Mouse (Mus musculus) kidney, postnatal 14 days (tissue): ENCODE results near the gene Wnt7b.
A peak's percentile ranks its signal among the peaks of the same experiment; 100 is the strongest.

Experiments
- DNase-seq: peaks from one replicate; pipeline ENCODE4 v3.0.0; 2022; ENCODE audit warnings: mixed read lengths

The Wnt7b gene

DNA sequence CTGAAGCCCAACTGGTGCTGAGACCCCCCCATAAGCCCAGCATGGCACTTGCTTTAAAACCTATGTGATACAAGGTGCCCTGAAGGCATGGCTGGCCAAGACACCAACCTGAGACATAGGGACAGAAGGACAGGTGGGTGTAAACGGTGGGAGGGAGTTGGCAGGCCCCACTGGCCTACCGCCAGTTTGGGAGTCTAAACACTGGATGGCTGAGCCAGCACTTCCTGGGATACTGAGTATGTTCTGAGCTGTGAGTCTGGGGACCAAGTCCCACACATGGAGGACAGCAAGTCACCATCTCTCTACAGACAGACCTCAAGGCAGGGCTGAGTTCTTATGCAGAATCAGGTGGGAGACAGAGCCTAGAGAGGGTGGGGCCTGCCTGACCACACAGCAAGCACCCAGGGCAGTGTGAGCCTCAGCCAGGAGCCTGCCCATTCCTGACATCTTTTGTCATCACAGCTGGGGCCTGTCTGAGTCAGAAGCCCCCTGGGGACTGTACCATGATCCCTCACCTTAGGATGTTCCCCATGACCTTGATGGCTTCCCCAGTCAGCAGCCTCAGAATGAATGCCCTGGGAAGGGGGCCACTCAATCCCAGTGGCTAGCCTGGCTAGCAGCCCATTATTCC lies 13.0 kb downstream of the Wnt7b start:
- peak; percentile 75 for DNase-seq

DNA sequence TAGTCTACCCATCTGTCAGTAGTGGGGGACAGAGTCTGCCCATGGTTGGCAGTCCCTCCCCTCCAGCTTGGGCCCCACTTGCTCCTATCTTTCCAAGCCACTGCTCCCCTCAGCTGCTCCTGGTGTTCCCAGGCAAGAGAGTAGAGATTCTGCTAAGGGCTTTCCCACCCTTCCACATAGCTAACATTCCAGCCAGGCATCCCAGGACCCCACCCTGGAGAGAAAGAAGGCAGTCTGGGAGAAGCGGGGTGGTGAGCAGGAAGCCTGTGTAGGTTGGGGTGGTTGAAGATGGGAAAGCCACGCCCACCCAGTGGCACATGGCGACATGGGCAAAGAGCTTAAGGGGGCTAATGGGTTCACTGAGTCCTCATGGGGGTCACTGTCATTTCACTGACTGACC lies 13.9 kb downstream of the Wnt7b start:
- no peak for DNase-seq

DNA sequence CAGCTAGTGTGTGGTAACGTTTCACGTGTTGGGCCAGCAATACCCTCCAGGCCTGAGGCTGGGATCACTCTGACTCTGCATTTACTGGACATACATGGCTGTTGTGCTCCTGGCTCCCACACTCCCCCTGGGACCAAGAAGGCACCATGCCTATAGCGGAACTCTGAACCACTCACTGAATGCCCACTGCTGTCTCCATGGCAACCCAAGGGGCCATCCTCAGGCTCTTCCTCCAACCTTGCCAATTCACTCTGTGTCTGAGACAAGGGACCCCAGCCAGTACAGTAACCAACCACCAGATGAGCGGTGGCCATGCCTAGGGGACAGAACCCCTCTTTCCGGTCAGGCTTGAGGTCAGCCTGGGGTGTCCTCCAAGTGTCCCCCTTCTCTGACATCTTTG lies 17.3 kb downstream of the Wnt7b start:
- no peak for DNase-seq

DNA sequence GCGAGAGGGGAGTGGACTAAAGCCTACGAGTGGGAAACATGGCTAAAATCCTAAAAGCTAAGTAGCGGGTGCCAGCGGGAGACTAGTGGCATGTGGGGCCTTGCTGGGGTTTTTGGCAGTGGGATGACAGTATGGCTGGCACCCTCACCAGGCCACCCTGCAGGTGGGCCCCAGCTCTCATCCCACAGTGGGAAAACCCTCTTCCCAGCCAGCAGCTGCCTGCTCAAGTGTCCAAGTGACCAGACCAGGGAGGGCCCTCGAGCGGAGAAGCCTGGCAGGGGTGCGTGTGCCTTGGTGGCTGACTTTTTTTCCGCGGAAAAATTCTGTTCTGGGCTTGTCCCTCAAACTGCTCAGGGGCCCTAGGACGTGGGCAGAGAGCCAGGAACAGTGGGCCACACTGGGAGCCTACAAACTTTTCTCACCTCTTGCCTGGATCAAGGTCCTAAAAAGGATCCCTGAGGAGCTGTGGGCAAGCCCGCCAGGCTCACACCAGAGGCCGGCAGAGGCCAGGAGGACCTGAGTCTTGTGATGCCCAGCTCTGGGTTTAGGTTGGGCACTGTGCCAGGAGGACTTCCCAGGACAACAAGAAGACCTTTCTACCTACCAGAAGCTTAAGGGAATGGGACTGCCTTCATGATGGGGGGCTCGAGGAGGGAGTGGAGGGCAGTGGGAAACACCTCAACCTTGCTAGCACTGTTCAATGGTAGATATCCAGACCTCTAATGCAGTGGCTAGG lies 18.1 kb downstream of the Wnt7b start:
- DNase-seq = peak; percentile 64

DNA sequence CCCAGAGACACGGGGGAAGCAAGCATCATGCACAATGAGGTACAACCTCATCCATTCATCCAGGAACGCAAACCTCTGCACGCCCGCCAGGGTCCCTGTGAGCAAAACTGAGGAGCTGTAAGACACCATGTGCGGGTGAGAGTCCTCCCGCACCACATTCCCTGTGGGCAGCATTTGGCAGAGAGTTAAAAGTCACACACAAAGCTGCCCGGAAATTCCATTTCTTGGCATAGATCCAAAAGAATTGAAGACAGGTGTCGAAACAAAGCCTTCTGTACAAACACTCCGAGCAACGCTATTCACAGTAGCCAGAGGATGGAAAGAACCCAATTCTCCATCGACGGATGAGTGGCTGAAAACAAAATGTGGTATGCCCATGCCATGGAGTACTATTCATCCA lies 20.3 kb downstream of the Wnt7b start:
- DNase-seq = no peak

DNA sequence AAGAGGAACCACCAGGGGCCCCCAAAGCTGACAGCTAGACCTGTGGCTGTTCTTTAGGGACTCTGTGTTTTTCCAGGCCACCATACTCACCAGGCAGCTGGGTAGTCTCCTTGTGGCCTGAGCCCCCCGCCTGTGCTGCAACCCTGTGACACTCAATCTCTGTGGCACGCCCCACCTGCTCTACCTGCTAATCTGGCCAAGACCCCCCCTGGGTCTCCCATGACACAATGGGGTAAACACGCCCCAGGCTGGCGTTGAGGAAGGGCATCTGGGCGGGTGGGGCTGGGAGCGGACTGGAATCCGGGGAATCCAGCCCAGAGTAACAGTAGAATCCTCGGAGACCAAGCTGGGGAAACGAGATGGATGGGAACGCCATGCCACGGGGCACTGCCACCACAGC lies 21.4 kb downstream of the Wnt7b start:
- no peak for DNase-seq

DNA sequence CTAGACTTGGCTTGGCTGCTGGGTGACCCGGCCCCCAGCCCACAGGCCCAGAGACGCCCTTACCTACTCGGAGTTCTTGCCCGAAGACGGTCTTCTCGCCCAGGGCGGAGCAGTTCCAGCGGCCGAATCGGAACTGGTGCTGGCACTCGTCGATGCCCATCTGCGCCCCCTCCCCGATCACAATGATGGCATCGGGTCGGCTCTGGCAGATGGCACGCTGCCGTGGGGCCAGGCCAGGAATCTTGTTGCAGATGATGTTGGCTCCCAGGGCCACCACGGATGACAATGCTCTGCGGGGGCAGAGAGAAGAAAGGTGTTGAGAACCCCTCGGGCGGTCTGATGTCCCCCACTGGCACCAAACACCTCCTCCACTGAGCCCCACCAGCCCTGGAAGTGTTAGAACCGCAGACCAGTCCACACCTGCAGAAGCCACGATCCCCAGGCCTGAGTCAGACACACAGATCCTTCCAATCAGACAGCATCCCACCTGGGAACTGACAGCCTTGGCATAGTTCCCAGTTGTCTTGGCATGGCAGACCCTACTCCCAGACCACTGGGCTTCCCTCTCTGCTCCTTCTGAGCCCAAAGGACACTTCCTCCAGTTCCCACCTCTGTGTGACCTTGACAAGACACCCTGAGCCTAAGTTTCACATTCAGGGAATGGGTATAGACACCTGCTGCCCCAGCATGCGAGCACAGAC lies 23.3 kb downstream of the Wnt7b start:
- no peak for DNase-seq

DNA sequence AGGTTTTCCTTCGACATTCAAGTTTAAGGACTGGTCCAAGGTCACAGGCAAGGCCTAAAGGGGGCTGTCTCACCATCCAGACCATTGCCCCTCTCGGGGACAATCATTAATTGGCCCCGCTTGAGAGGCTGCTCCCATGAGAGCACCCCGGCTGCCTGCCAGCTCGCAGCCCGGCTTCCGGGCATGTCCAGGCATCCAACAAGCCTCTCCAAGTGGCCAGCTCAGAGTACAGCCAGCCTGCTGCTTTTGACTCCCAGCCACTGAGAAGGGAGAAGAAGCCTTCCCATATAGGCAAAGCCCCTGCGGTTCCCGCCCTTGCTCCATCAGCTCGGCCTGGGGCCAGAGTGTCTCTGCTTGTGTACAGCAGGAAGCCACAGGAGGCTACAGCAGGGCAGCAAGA lies 26.5 kb downstream of the Wnt7b start:
- DNase-seq = peak; percentile 78

DNA sequence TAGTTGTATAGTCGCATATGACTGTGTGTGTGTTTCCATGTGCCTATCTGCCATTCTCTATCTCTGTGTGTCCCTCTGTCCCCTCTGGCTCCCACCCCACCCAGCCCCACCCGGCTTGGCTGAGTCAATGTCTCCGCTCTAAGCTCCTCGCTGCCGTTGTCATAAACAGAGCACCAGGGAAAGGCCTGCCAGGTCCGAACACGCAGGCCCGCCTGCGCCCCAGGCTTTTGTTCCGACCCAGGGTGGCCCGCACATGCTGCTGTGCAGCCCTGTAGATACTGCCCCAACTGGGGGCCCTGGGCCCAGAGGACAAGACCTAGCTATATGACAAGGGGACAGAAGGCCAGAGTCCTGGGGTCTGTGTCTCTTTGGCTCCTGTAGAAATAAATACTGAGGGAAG lies 28.9 kb downstream of the Wnt7b start:
- DNase-seq = no peak

DNA sequence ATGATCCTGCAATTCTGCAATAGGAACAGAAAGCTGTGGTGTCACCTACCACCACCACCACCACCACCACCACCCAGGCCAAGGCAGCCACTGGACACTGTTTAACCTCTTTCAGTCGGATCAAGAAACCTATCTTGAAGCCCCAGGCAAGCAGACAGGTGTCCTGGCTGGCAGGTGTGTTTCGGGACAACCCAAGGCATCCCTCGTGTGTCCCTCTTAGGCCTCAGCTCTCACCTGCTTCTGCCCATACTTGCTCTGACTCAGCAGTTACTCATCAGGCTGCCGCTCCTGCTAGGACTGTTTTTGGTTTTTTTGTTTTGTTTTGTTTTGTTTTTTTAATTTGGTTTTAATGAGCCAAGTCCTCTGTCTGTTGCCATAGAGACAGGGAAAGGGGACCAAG lies 35.8 kb downstream of the Wnt7b start:
- no peak for DNase-seq

DNA sequence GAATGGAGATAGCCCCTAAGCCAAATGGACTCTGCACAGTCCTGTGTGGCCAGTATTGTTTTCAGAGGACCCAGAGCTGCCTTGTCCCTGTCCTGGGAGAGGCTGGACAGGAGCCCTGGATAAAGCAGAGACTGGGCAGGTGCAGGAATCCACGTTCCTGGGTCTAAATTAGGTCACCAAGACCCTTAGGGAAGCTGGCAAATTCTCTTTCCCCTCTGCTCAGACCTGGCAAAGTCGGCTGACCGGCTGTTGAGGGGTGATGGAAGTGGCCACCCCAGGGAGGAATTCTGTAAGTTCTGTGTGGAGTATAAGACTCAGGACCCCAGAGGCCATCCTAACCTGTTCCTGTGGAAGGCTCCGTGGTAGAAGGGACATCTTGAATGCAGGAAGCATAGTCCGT lies 36.9 kb downstream of the Wnt7b start:
- no peak for DNase-seq

DNA sequence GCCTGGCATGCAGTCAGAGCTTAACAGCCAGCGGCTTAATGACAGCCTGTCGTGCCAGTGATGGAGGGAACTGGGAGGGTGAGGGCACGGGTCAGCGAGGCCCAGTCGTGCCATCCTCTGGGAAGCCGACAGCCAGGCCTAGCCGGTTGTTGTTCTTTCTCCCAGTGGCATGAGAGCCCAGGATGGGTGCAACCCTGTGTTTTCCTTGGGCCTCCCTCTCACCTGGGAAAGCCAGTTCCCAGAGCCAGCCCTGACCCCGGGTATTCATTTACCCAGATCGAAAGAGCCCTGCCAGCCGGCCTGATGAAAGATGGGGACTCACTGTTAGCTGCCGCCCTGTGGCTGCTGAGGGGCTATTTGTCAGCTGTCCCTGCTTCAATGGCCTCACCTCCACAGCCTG lies 44.1 kb downstream of the Wnt7b start:
- DNase-seq = peak; percentile 72

DNA sequence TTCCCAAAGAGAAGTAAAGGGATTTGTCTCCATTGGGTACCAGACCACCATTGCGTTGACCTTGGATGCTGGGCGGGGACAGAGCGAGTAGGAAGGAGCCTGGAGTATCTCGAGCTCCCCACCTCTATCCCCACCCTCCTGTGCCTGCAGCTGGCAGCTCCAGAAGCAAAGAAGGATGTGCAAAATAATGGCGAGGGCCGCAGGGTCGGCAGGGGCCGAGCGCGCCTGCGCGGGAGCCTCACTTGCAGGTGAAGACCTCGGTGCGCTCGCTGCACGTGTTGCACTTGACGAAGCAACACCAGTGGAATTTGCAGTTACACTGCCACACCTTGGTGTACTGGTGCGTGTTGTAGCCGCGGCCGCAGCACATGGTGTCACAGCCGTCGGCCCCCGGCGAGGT lies 45.1 kb downstream of the Wnt7b start:
- DNase-seq = no peak

DNA sequence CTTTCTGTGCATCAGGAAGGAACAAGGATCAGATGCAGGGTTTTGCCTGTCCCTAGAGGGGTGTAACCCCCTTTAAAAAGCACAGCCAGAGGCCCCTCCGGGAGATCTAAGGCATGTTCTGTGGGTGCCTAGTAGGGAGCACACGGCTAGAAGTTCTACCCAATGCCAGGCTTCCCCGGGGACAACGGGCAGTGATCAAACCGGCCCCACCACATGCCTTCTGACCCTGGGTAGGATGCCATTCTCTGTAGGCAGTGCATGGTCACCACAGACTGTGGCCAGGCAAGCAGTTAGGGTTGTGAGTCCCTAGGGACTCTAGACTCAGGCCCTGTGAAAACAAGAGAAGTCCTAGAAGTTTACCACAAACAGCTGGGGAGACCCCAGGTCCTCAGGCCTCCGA lies 47.6 kb downstream of the Wnt7b start:
- no peak for DNase-seq

DNA sequence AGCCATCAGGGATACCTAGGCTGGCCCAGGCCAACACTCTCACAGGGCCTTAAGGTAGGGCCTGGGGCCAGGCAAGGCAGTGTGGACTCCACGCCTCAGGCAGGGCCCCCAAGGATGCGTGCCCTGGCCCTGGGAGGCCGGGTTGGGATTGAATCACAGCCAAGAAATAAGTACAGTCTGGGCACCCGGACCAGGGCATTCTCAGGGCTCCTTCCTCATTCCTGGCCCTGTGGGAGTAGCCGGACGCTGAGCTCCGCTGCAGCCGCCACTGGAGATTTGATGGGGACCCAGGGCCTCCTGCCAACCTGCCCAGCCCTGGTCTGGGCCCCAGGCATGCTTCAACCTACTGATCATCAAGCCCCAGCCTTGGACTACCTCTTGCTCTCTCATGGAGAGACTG lies 48.1 kb downstream of the Wnt7b start:
- peak; percentile 77 for DNase-seq

DNA sequence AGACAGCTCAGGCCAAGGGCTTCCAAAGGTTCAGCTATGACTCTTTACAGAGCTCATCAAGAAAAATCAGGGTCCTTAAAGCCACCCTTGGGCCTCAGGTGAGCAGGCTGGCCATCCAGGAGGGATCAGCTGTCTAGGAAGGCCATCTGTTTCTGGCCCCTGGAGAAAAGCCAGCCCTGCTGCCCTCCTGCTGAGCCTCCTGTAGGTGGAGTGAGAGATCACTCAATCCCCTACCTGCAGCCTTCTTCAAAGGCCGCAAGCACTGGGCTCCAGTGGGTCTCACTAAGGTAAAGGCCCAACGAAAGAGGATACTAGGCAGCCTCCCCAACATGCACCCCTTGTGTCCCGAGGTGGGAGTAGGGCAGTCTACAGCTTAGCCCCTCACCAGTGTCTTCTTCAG lies 50.2 kb downstream of the Wnt7b start:
- DNase-seq = peak; percentile 45

DNA sequence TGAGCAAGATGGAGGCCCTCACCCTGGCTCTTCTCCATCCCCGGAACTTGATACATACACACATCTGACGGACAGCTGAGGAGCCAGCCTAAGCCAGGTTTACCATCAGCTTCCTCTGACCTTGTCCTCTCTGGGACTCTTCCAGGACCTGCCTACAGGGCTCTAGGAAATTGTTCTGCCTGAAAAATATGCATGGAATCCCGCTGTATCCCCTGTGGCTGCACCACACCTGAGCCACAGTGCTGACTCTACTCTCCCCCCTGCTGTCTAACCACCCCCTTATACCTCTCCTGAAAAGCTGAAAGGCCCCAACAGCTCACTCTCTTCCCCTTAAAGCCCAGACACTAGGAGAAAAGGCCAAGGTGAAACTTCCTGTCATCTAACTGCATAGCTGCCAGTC lies 52.4 kb downstream of the Wnt7b start:
- DNase-seq = peak; percentile 43

DNA sequence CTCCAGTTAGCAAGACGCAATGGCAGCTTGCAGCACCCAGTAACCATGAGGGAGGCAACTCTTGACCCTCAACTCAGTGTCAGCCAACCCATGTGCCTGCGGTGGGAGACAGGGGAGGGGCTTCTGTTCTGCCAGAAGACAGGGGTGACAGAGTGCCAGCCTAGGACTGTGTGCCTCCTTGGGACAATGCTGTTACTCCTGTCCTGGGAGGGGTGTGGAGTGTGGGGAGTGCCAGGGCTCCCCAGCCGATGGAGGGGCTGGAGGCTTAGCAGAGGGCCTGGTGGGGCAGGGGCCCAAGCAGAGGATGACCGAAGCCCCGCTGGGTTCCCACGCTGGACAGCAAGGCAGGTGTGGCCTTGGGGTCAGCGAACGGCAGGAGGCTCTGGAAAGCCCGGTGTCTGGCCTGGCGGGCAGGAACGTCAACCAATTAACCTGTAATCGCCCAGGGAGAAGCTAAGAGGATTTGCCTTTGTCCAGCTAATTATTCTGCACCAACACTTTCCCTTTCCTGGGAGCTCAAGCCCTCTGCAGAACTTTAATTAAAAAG lies 57.8 kb downstream of the Wnt7b start:
- DNase-seq = no peak

DNA sequence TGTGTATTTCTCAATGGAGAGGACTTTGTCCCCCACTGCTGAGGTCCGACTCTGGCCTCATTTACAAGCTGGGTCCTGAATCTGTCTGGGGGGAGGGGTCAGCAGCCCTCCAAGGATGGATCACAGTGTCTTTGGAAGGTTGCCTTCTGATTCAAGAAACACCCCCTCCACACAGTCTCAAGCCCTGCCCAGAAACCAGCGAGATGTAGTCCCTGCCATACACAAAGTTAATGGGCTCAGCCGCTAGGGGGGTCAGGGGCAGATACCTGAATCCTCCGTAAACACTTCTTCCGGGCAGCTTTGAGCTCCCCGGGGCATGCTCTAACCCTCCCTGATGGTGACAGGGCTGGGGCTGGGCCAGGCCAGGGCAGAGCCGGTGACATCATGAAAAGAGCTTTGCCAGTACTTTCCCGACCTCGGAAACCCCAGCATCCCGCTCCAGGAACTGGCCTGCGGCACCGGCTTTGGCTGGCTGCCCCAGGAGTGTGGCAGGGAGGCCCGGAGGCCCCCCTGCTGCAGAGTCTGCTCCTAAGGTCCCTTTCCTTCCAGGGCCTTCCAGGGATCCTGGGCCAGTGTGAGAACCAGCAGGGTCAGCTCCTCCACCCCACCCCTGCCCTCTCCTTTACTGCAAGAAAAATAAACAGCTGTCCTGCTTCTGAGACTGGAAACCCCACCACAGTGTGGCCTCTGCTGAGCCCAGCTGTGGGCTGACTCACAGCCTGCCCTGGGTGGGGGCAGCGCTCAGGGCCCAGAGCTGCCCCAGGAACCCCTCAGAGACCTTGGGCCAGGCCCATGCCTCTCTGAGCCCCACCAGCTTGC lies 58.9 kb downstream of the Wnt7b start:
- peak; percentile 86 for DNase-seq

DNA sequence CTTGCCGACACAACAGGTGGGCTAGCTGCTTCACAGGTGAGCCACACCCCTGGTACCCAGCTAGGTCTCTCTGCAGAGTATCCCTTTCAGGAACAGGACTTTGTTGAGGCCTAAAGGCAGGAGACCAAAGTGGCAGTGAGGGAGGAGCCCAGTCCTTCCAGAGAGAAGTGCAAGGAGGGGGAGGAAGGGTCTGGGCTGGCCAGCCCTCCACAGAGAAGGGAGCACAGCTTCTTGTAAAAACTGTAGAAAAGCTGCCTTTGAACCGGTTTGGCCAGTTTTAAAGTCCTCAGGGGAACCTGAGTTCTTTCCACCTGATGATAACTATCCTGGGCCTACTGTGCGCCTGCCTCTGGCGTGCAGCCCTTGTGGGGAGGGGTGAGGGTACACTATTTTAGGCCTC lies 62.8 kb downstream of the Wnt7b start:
- DNase-seq = no peak

DNA sequence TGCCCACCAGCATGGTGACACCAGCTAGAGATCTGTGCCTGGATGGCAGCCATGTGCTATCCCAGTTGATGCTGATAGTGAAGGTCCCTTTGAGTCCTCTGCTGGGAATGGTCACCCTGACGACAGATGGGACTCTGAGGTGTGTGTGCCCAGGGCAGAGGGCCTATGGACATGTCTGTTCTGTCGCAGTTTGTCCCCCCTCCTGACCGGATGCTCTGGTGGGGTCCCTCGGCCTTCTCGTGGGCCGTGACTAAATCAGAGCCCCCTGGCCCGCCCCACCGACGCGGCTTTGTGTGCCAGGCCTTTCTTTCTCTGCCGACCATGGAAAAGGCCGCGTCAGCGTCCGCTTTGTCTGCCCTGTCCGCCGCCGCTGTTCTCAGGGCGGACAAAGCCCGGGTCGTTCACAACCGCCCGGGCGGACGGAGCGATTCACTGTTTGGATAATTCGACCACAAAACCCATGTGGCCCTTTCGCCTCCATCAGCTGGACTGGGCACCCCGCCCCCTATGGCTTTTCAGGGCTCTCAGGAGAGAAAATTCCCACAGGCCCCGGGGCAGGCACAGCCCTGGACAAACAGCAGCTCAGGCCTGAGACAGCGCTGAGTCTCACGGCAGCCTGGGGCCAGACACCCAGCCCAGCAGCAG lies 74.8 kb downstream of the Wnt7b start:
- DNase-seq = no peak

DNA sequence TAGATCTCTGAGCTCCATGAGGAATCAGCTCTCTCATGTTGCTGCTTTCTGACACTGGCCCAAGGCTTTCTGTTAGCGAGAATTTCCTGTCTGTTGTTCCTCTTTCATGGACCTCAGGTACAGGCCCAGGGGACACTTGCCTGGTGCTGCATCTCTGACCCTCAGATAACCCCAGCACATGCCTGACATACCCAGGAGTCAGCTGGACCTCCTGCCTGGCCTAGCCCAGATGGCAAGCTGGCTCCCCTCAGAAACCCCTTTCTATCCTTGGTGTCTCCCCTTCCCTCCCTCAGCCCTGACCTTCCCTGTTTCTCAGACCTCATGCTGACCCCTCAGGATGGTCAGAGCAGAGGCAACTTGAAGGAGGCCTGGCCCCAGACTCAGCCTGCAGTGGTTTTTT lies 75.6 kb downstream of the Wnt7b start:
- DNase-seq = no peak
